Mouse (Mus musculus) stomach, embryonic 16.5 days (tissue): ENCODE measurements at regions not wholly inside any gene's neighbourhood (a gene's known extent, or its start where the extent isn't known, plus 50 kb on each side); places are given as distances from the start of the nearest gene placed in this dataset.

ENCODE experiments used
- ATAC-seq: fragments of 200-750 bp; cut with Nextera tagmentation; 2 replicates; pipeline ENCODE4 v1.8.0; 2017; ENCODE audit warnings: moderate number of reproducible peaks, moderate TSS enrichment; ENCODE audit not compliant: insufficient read depth, low FRiP score
- H3K27ac ChIP-seq: fragments of 300-500 bp; sonication (generic); 2 replicates; pipeline ENCODE4 v1.5.1; 2014; ENCODE audit warnings: low read length
- H3K27me3 ChIP-seq: fragments of 300-500 bp; sonication (generic); 2 replicates; pipeline ENCODE4 v1.6.1; 2014; ENCODE audit warnings: low read length, control low read depth, mixed read lengths; ENCODE audit not compliant: control insufficient read depth, insufficient read depth
- H3K36me3 ChIP-seq: fragments of 300-500 bp; sonication (generic); 2 replicates; pipeline ENCODE4 v1.6.1; 2014; ENCODE audit warnings: low read length; ENCODE audit not compliant: control insufficient read depth, insufficient read depth
- H3K4me1 ChIP-seq: fragments of 300-500 bp; sonication (generic); 2 replicates; pipeline ENCODE4 v1.6.1; 2014; ENCODE audit warnings: low read length, control low read depth, mixed read lengths; ENCODE audit not compliant: control insufficient read depth, insufficient read depth
- H3K4me2 ChIP-seq: fragments of 300-500 bp; sonication (generic); 2 replicates; pipeline ENCODE4 v1.6.1; 2014; ENCODE audit warnings: low read depth, low read length, mixed read lengths
- H3K4me3 ChIP-seq: fragments of 300-500 bp; sonication (generic); replicated peaks from 2 replicates; pipeline ENCODE4 v1.5.1; 2014; ENCODE audit warnings: mild to moderate bottlenecking, low read length
- H3K9ac ChIP-seq: fragments of 300-500 bp; sonication (generic); 2 replicates; pipeline ENCODE4 v1.6.1; 2014; ENCODE audit warnings: low read length
- H3K9me3 ChIP-seq: fragments of 300-500 bp; sonication (generic); replicated peaks from 2 replicates; pipeline ENCODE4 v1.6.1; 2016; ENCODE audit warnings: low read length, control low read depth; ENCODE audit not compliant: control insufficient read depth
- WGBS: fragments of 180-500 bp; shearing (Covaris S2); extraction: QIAGEN DNeasy Blood & Tissue Kit; methylation state at CpG from one replicate; pipeline ENCODE4 v1.1.7; 2014; 5-methylcytosine and 5-hydroxymethylcytosine counted together

- H3K36me3 ChIP-seq = no peaks in the 10 kb centered on the region
- H3K9ac ChIP-seq = no peak overlapping the region
- 87% methylated on average over 6 of the region's 6 CpGs for WGBS
- no peak for ATAC-seq
- H3K4me2 ChIP-seq = no peak overlapping the region
- H3K4me1 ChIP-seq = no peaks in the 10 kb centered on the region
- H3K4me3 ChIP-seq = no peak overlapping the region
- no peaks in the 10 kb centered on the region for H3K9me3 ChIP-seq
- H3K27me3 ChIP-seq = no peaks in the 10 kb centered on the region
- H3K27ac ChIP-seq = no peak overlapping the region
These were observed 241.4 kb upstream of the Rnaseh2b start for GRCm38 (mm10) chr14:62050941-62051340.

DNA sequence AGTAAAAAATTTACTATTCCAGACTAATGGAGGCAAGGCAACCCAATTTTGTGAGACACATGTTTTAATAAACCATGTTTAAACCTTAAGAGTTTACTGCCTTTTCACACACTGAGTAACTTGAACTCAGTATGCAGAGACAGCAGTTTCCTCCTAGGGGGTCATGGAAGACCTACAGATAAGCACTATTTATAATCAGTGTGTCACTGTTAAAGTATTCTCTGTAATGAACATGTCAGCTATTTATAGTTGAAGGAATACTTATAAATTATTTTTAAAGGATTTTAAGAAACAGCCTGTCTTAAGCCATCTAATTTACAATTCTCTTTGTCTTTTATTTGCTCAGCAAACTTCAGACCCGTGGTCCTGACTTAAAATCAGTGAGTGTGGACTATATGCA, 240.5 kb upstream of the Rnaseh2b start:
- Histone ChIP-seq H3K27me3 (no peaks in the 10 kb centered on the region), H3K4me3 (no peak overlapping the region), H3K9ac (no peak overlapping the region), H3K36me3 (no peaks in the 10 kb centered on the region), H3K4me2 (no peak overlapping the region), H3K4me1 (no peaks in the 10 kb centered on the region), H3K27ac (no peak overlapping the region), H3K9me3 (no peaks in the 10 kb centered on the region)
- 27% methylated on average over 1 of the region's 1 CpGs for WGBS
- ATAC-seq = no peak

DNA sequence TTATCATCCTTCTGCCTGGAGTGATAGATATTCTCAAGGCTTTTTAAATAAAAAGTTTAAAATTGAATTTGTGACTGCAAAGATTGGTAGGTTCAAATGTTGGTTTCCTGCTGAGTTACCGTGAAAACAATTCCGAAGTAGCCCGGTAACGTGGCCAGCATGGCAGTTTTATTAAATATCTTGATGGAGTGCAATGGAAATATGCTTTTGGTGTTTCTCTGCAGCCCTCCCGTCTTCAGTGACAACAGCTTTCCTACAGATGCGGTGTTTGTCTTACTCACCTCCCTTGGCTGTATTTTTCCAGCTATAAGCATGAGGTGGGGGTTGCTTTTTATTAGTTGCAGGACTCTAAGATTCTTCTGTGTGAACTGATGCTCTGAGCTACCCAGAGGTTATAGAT, 239.4 kb upstream of the Rnaseh2b start:
- 78% methylated on average over 6 of the region's 6 CpGs for WGBS
- Histone ChIP-seq H3K9me3 (no peaks in the 10 kb centered on the region), H3K4me3 (no peak overlapping the region), H3K4me2 (no peak overlapping the region), H3K36me3 (no peaks in the 10 kb centered on the region), H3K27me3 (no peaks in the 10 kb centered on the region), H3K9ac (no peak overlapping the region), H3K27ac (no peak overlapping the region), H3K4me1 (no peaks in the 10 kb centered on the region)
- no peak for ATAC-seq

GRCm38 (mm10) chr14:62057096-62057495, 235.3 kb upstream of the Rnaseh2b start:
- 75% methylated on average over 4 of the region's 4 CpGs for WGBS
- no peaks in the 10 kb centered on the region for H3K4me1 ChIP-seq
- no peak overlapping the region for H3K27ac ChIP-seq
- no peak overlapping the region for H3K4me3 ChIP-seq
- H3K9me3 ChIP-seq = no peaks in the 10 kb centered on the region
- no peak overlapping the region for H3K4me2 ChIP-seq
- H3K27me3 ChIP-seq = no peaks in the 10 kb centered on the region
- no peaks in the 10 kb centered on the region for H3K36me3 ChIP-seq
- H3K9ac ChIP-seq = no peak overlapping the region
- no peak for ATAC-seq

DNA sequence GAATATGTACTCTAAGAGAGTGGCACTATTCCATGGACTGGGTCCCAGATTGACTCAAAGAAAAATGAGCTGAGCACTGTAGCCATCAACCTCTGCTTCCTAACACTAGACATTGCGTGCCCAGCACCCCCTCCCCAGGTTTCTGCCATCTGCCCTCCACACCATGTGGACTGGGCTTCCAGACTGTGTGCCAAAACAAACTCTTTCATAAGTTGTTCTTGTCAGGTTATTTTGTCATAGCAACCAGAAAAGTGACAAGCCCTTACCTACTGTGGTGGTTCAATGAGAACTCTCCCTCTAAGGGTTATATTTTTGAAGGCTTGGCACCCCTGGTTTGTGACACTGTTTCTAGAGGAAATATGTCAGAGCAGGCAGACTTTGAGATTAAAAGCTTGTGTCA, 234.3 kb upstream of the Rnaseh2b start:
- Histone ChIP-seq H3K27me3 (no peaks in the 10 kb centered on the region), H3K4me2 (no peak overlapping the region), H3K36me3 (no peaks in the 10 kb centered on the region), H3K4me3 (no peak overlapping the region), H3K27ac (no peak overlapping the region), H3K4me1 (no peaks in the 10 kb centered on the region), H3K9me3 (no peaks in the 10 kb centered on the region), H3K9ac (no peak overlapping the region)
- WGBS = 90% methylated on average over 1 of the region's 1 CpGs
- ATAC-seq = no peak

DNA sequence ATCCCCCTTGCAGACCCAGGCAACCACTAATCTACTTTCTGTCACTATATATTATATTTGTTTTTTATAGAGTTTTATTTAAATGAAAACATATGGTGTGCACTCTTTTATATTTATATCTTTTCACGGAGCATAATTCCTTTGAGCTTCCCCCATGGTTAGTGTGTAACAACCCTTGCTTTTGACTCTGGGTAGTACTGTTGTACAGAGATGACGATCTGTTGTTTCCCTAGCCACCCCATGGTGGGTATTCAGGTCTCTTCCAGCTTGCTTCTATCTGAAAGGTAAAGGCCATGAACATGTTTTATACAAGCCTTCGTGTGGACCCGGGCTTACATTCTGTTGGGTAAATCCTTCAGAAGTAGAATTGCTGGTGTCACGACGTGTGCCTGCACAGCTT, 221.2 kb upstream of the Rnaseh2b start:
- no peaks in the 10 kb centered on the region for H3K27me3 ChIP-seq
- no peak overlapping the region for H3K27ac ChIP-seq
- no peaks in the 10 kb centered on the region for H3K4me1 ChIP-seq
- no peaks in the 10 kb centered on the region for H3K9me3 ChIP-seq
- no peak overlapping the region for H3K4me2 ChIP-seq
- 83% methylated on average over 6 of the region's 6 CpGs for WGBS
- H3K4me3 ChIP-seq = no peak overlapping the region
- ATAC-seq = no peak
- H3K36me3 ChIP-seq = no peaks in the 10 kb centered on the region
- H3K9ac ChIP-seq = no peak overlapping the region

- ATAC-seq = no peak
- 47% methylated on average over 2 of the region's 2 CpGs for WGBS
- Histone ChIP-seq H3K9ac (no peak overlapping the region), H3K4me3 (no peak overlapping the region), H3K4me2 (no peak overlapping the region), H3K27me3 (no peaks in the 10 kb centered on the region), H3K27ac (no peak overlapping the region), H3K4me1 (no peaks in the 10 kb centered on the region), H3K9me3 (no peaks in the 10 kb centered on the region), H3K36me3 (no peaks in the 10 kb centered on the region)
These were observed 208.3 kb upstream of the Rnaseh2b start for GRCm38 (mm10) chr14:62084047-62084446.

GRCm38 (mm10) chr14:62088174-62088573, 204.2 kb upstream of the Rnaseh2b start:
- Histone ChIP-seq H3K4me2 (no peak overlapping the region), H3K4me1 (no peaks in the 10 kb centered on the region), H3K4me3 (no peak overlapping the region), H3K27me3 (no peaks in the 10 kb centered on the region), H3K9me3 (no peaks in the 10 kb centered on the region), H3K36me3 (no peaks in the 10 kb centered on the region), H3K27ac (no peak overlapping the region), H3K9ac (no peak overlapping the region)
- ATAC-seq = no peak
- 69% methylated on average over 3 of the region's 3 CpGs for WGBS

DNA sequence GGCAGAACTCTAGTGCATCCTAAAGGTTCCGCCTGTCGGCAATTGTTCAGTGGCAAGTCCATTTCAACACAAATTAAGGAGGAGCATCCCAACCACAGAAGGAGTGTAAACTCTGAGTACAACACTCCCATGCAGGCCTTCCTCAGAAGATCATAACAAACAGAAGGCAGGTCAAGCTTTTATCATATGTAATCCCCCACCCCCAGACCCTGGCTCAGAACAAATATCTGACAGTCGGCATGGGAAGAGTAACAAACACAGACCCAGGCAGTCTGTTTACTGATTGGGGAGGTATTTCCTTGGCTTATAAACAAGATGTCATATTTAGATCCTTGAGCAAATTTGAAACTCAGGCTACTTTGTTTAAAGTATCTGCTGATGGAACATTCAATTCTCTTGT, 174.9 kb upstream of the Rnaseh2b start:
- no peaks in the 10 kb centered on the region for H3K9me3 ChIP-seq
- H3K27ac ChIP-seq = no peak overlapping the region
- no peak overlapping the region for H3K4me3 ChIP-seq
- no peak for ATAC-seq
- no peak overlapping the region for H3K9ac ChIP-seq
- H3K27me3 ChIP-seq = no peaks in the 10 kb centered on the region
- H3K4me1 ChIP-seq = no peaks in the 10 kb centered on the region
- 71% methylated on average over 3 of the region's 3 CpGs for WGBS
- H3K36me3 ChIP-seq = no peaks in the 10 kb centered on the region
- no peak overlapping the region for H3K4me2 ChIP-seq

DNA sequence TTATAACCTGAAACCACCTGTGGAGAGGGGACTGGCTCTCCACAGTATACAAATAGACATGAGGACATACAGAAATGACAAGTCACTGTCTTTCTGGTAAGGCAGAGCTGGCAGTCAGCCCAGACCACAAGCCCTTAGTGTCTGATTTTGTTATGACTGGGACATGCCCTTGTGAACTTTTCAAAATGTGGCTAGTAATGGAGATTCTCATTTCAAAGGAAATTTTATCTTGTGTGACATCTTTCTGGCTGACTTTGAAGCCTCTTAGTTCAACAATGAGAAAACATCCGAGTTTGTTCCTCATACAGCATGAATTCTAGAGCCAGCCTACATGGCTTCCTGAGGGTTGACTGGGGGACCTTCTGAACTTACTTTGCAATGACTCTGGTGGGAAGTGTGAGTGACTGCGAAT, 173.8 kb upstream of the Rnaseh2b start:
- WGBS = 31% methylated on average over 2 of the region's 2 CpGs

More for the DNA sequence above, 173.8 kb upstream of the Rnaseh2b start:
- no peak overlapping the region for H3K4me3 ChIP-seq
- no peaks in the 10 kb centered on the region for H3K36me3 ChIP-seq
- no peak overlapping the region for H3K4me2 ChIP-seq
- no peaks in the 10 kb centered on the region for H3K9me3 ChIP-seq
- H3K9ac ChIP-seq = no peak overlapping the region
- no peak for ATAC-seq
- no peaks in the 10 kb centered on the region for H3K4me1 ChIP-seq
- no peak overlapping the region for H3K27ac ChIP-seq
- H3K27me3 ChIP-seq = no peaks in the 10 kb centered on the region
